Mouse (Mus musculus) CH12.LX (cell line): ENCODE measurements around the gene Ifi27. TPM values are rescaled to one million over a fixed set of nuclear protein-coding genes. Genes with fewer than 3 reads are reported as not detected.
"Not testable (repeated sequence)": the region's sequence is repeated elsewhere in the genome, so short reads cannot be mapped to it uniquely, and the experiment has no call there.

Experiments
- DNase-seq: peaks from one replicate; pipeline ENCODE4 v3.0.0-alpha.2; 2013; ENCODE audit errors: extremely low read depth
- H3K27ac ChIP-seq: 2 replicates; pipeline ENCODE4 v1.5.1; 2012; ENCODE audit warnings: low read depth, mild to moderate bottlenecking, control low read depth, moderate library complexity; ENCODE audit not compliant: insufficient read depth
- H3K27me3 ChIP-seq: replicated peaks from 2 replicates; pipeline ENCODE3; 2012; ENCODE audit warnings: inconsistent platforms
- H3K36me3 ChIP-seq, 2 experiments: replicated peaks in 1 of 2; 2 replicates each; pipeline versions ENCODE3 to v1.6.1; 2012; ENCODE audit warnings: inconsistent platforms in 1 of 2, low read length in 1 of 2, mild to moderate bottlenecking in 1 of 2, mixed read lengths in 1 of 2, moderate library complexity in 1 of 2; ENCODE audit not compliant: control insufficient read depth in 1 of 2, insufficient read depth in 1 of 2
- H3K4me1 ChIP-seq, 2 experiments: 2 replicates each; pipeline ENCODE4 v1.6.1; 2012; ENCODE audit warnings: inconsistent platforms in 1 of 2, moderate library complexity in 1 of 2; ENCODE audit not compliant: insufficient read depth in 2 of 2, control insufficient read depth in 1 of 2
- H3K4me2 ChIP-seq: 2 replicates; pipeline ENCODE4 v1.6.1; 2012; ENCODE audit warnings: low read depth, mild to moderate bottlenecking, control low read depth; ENCODE audit not compliant: poor library complexity, insufficient read depth, severe bottlenecking
- H3K4me3 ChIP-seq, 3 experiments: fragments of 150-350 bp in 1 of 3; sonication (generic) in 1 of 3; replicated peaks in 1 of 3; 2 replicates each; pipeline versions ENCODE3 to v1.5.1; 2011 to 2012; ENCODE audit warnings: low read depth in 2 of 3, low read length in 2 of 3, mild to moderate bottlenecking in 2 of 3, moderate library complexity in 2 of 3, control low read depth in 1 of 3, improper control_type of control experiment in 1 of 3, inconsistent platforms in 1 of 3, mixed read lengths in 1 of 3; ENCODE audit not compliant: poor library complexity in 1 of 3
- H3K79me2 ChIP-seq: replicated peaks from 2 replicates; pipeline ENCODE4 v1.6.1; 2012; ENCODE audit warnings: mild to moderate bottlenecking, moderate library complexity; ENCODE audit not compliant: control insufficient read depth, poor library complexity, insufficient read depth, severe bottlenecking; ENCODE audit errors: extremely low read depth
- H3K9ac ChIP-seq: 2 replicates; pipeline ENCODE4 v1.6.1; 2012; ENCODE audit warnings: low read depth, mild to moderate bottlenecking, control low read depth, moderate library complexity; ENCODE audit not compliant: insufficient read depth
- H3K9me3 ChIP-seq: replicated peaks from 2 replicates; pipeline ENCODE3; 2012; ENCODE audit warnings: low read length, inconsistent platforms, mixed read lengths
- BHLHE40 ChIP-seq: IDR thresholded peaks from 2 replicates; pipeline ENCODE4 v1.6.1; 2011; ENCODE audit warnings: mild to moderate bottlenecking, low read depth, low read length, improper control_type of control experiment
- CHD1 ChIP-seq: IDR thresholded peaks from 2 replicates; pipeline ENCODE4 v1.6.1; 2012; ENCODE audit warnings: low read depth, low read length, improper control_type of control experiment, inconsistent platforms
- CTCF ChIP-seq, 2 experiments: IDR thresholded peaks in 1 of 2; conservative IDR thresholded peaks in 1 of 2; 2 replicates each; pipeline ENCODE4 v1.5.1; 2011 to 2012; ENCODE audit warnings: low read depth in 2 of 2, low read length in 2 of 2, improper control_type of control experiment in 1 of 2, inconsistent platforms in 1 of 2, mild to moderate bottlenecking in 1 of 2, moderate library complexity in 1 of 2
- ETS1 ChIP-seq: conservative IDR thresholded peaks from 2 replicates; pipeline ENCODE4 v1.6.1; 2012; ENCODE audit warnings: low read depth, mild to moderate bottlenecking, inconsistent platforms, low read length, improper control_type of control experiment, moderate library complexity
- GABPA ChIP-seq: IDR thresholded peaks from 2 replicates; pipeline ENCODE4 v1.6.1; 2012; ENCODE audit warnings: low read depth, low read length, improper control_type of control experiment, inconsistent platforms; ENCODE audit not compliant: insufficient replicate concordance
- HCFC1 ChIP-seq: IDR thresholded peaks from 2 replicates; pipeline ENCODE4 v1.6.1; 2012; ENCODE audit warnings: low read depth, mild to moderate bottlenecking, inconsistent platforms, low read length, improper control_type of control experiment
- IRF4 ChIP-seq: IDR thresholded peaks from 2 replicates; pipeline ENCODE4 v1.6.1; 2014; ENCODE audit warnings: low read depth, mild to moderate bottlenecking, inconsistent platforms, low read length, improper control_type of control experiment
- KAT2A ChIP-seq: IDR thresholded peaks from 2 replicates; pipeline ENCODE4 v1.6.1; 2012; ENCODE audit warnings: low read length, improper control_type of control experiment, inconsistent platforms; ENCODE audit not compliant: insufficient replicate concordance
- MAFK ChIP-seq: IDR thresholded peaks from 2 replicates; pipeline ENCODE4 v1.6.1; 2011; ENCODE audit warnings: low read length, improper control_type of control experiment; ENCODE audit not compliant: insufficient replicate concordance
- MEF2A ChIP-seq: IDR thresholded peaks from 2 replicates; pipeline ENCODE4 v1.6.1; 2014; ENCODE audit warnings: low read depth, mild to moderate bottlenecking, inconsistent platforms, low read length, improper control_type of control experiment, borderline replicate concordance
- NRF1 ChIP-seq: IDR thresholded peaks from 2 replicates; pipeline ENCODE4 v1.6.1; 2014; ENCODE audit warnings: low read depth, mild to moderate bottlenecking, inconsistent platforms, low read length, improper control_type of control experiment, moderate library complexity
- RCOR1 ChIP-seq: conservative IDR thresholded peaks from 2 replicates; pipeline ENCODE4 v1.6.1; 2012; ENCODE audit warnings: low read depth, mild to moderate bottlenecking, inconsistent platforms, low read length, improper control_type of control experiment
- SIN3A ChIP-seq: IDR thresholded peaks from 2 replicates; pipeline ENCODE4 v1.6.1; 2012; ENCODE audit warnings: low read length, improper control_type of control experiment, inconsistent platforms
- TBP ChIP-seq: conservative IDR thresholded peaks from 2 replicates; pipeline ENCODE4 v1.6.1; 2011; ENCODE audit warnings: low read depth, low read length, improper control_type of control experiment
- USF1 ChIP-seq: IDR thresholded peaks from 2 replicates; pipeline ENCODE4 v1.6.1; 2014; ENCODE audit warnings: low read depth, mild to moderate bottlenecking, inconsistent platforms, low read length, improper control_type of control experiment
- USF2 ChIP-seq: conservative IDR thresholded peaks from 2 replicates; pipeline ENCODE4 v1.6.1; 2011; ENCODE audit warnings: low read depth, low read length, improper control_type of control experiment
- ZNF384 ChIP-seq: IDR thresholded peaks from 2 replicates; pipeline ENCODE4 v1.6.1; 2012; ENCODE audit warnings: low read depth, low read length, improper control_type of control experiment, inconsistent platforms
- dilution Hi-C: fragments of 300-500 bp; cut with MboI; formaldehyde crosslinking; loops from 2 replicates; pipeline ENCODE4 v1.14.3; 2020; ENCODE audit warnings: low sequenced_read_pairs; ENCODE audit not compliant: extremely low pct_unique_long_range_greater_than_20kb, extremely low pct_ligation_motif_present
- in situ Hi-C: fragments of 300-500 bp; cut with MboI; formaldehyde crosslinking; loops from 3 replicates; pipeline ENCODE4 v1.14.3; 2019; ENCODE audit warnings: low sequenced_read_pairs, low pct_ligation_motif_present, low pct_unique_long_range_greater_than_20kb, mixed read lengths
- polyA plus RNA-seq: library from polyadenylated mRNA; unstranded; fragments of >175 nt; gene quantifications from 2 replicates; pipeline ENCODE4 v1.2.1, GENCODE M21; 2012; ENCODE audit warnings: low read depth; ENCODE audit not compliant: insufficient read length
- total RNA-seq, 2 experiments: library from RNA; depleted of rRNA; stranded (reverse); fragments of 300-350 nt in 1 of 2; fragments of >200 nt in 1 of 2; gene quantifications; 2 replicates each; pipeline ENCODE4 v1.2.3; 2012 to 2014

Gene Ifi27
- total and polyA plus RNA-seq, 3 experiments, result 132 to 198 (median 135) TPM

- H3K9me3 ChIP-seq, H3K9ac ChIP-seq, H3K4me2 ChIP-seq, dilution Hi-C loops, H3K79me2 ChIP-seq, H3K4me1 ChIP-seq, H3K27ac ChIP-seq, H3K36me3 ChIP-seq, in situ Hi-C loops, DNase-seq, H3K4me3 ChIP-seq: not testable (repeated sequence)
- H3K27me3 ChIP-seq, result peaks cover 18% of the 10 kb centered on the region
- TF ChIP-seq USF1, result peak; percentile 53
These were observed 50.4 kb downstream of the Ifi27 start for GRCm38 (mm10) chr12:103484200-103484972.

GRCm38 (mm10) chr12:103486726-103487125 is 52.7 kb downstream of the Ifi27 start:
- no peak overlapping the region for H3K9ac ChIP-seq
- in situ Hi-C loops, result no loop called here
- no peak for TF ChIP-seq CHD1
- no peak for TF ChIP-seq IRF4
- TF ChIP-seq MAFK, result no peak
- TF ChIP-seq MEF2A, result no peak
- TF ChIP-seq USF1, result no peak
- no peak for TF ChIP-seq TBP
- TF ChIP-seq, all 38 proteins: peak for 0

GRCm38 (mm10) chr12:103487276-103487675 is 53.3 kb downstream of the Ifi27 start:
- dilution Hi-C loops (no loop called here), in situ Hi-C loops (no loop called here)
- no peak for DNase-seq
- Histone ChIP-seq H3K9me3 (no peaks in the 10 kb centered on the region), H3K4me2 (no peak overlapping the region), H3K79me2 (no peaks in the 10 kb centered on the region), H3K36me3 (no peaks in the 10 kb centered on the region), H3K4me3 (no peak overlapping the region), H3K4me1 (peaks cover 13 to 15% of the 10 kb centered on the region in 2 experiments), H3K27ac (no peak overlapping the region), H3K9ac (no peak overlapping the region), H3K27me3 (peaks cover 12% of the 10 kb centered on the region)
- TF ChIP-seq ETS1 (no peak), GABPA (no peak), RCOR1 (no peak), HCFC1 (no peak), MAFK (no peak), SIN3A (no peak), MEF2A (no peak), KAT2A (no peak), ZNF384 (no peak), USF2 (no peak), BHLHE40 (no peak), NRF1 (no peak), CTCF (conservative IDR thresholded peaks at IDR 0.05 in 1 of 2, IDR thresholded peaks at IDR 0.05 in 1 of 2; ENCODE audit: low read depth in 2 of 2, low read length in 2 of 2) (no peak)

More at GRCm38 (mm10) chr12:103486726-103487125, 52.7 kb downstream of the Ifi27 start:
- no peak overlapping the region for H3K4me2 ChIP-seq
- peaks cover 12% of the 10 kb centered on the region for H3K27me3 ChIP-seq
- H3K79me2 ChIP-seq, result no peaks in the 10 kb centered on the region
- H3K4me1 ChIP-seq, result peaks cover 10 to 13% of the 10 kb centered on the region in 2 experiments
- no peak for DNase-seq
- dilution Hi-C loops, result no loop called here
- no peak overlapping the region for H3K4me3 ChIP-seq
- H3K9me3 ChIP-seq, result no peaks in the 10 kb centered on the region
- no peaks in the 10 kb centered on the region for H3K36me3 ChIP-seq
- no peak overlapping the region for H3K27ac ChIP-seq
